Mouse (Mus musculus) adrenal gland, postnatal 25 days (tissue): Measurements from ENCODE around the gene Ncln. TPM values are rescaled to one million over a fixed set of nuclear protein-coding genes. Genes with fewer than 3 reads are reported as not detected.

ENCODE experiments used
- DNase-seq: peaks from one replicate; pipeline ENCODE4 v3.0.0; 2021; ENCODE audit warnings: mixed read lengths
- total RNA-seq: library from RNA; stranded (reverse); gene quantifications from 2 replicates; pipeline ENCODE4 v1.2.3, GENCODE M21; 2021

Ncln gene
- total RNA-seq, 1 experiment from 2014 or later, result 128 TPM

DNA sequence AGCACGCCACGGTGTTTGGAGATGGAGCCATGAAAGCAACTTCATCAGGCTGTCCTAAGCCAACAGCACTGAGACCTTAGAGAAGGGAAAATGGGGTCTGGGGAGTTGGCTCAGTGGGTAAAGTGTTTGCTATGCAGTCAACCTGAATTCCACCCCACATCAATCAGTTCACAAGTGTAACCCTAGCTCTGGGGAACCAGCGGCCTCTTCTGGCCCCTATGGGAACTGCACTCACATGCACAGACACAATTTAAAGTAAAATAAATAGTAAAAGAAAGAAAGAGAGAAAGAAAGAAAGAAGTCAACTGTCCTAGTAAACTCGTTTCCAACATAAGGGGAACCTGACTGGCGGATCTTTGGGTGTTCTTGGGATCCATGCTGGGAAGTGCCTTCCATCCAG is 17.6 kb upstream of the Ncln start:
- DNase-seq, result no peak

- no peak for DNase-seq
These were observed 14.1 kb upstream of the Ncln start for GRCm38 (mm10) chr10:81510246-81510810.

DNA sequence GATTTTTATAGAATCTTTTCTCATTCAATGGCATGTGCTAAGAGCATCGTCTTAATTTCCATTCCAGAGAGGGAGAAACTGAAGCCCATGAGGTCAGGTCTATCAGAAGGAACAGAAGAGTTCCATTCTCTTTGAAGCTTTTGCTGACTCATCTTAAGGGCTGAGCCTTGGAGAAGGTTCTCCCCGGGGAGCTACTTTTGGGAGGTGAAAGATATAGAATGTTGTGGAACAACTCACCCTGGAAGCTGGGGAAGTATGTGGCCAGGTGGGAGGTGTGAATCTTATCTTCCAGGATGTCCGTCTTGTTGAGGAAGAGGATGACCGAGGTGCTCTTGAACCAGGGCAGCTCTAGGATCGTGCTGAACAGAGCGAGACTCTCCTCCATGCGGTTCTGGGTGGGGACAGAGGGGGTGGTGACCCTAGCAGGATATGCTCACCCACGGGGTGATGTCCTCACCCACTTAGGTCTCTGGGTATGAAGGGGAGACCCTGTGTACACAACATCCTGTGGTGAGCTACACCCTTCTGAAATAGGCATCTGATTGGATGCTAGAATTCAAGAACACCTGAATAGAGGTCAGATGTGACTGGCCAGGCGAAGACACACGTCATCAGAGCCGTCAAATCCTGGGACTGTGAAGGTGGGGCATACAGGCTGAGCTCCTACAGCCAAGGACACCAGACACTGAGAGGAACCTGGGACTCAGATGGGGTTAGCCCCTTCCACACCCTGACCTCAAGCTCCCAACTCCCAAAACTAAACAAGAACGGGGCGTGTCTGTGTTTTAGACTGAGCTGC is 11.7 kb upstream of the Ncln start:
- DNase-seq, result no peak

- DNase-seq, result no peak
These were observed 10.9 kb upstream of the Ncln start for GRCm38 (mm10) chr10:81507095-81507494.

- DNase-seq, result no peak
These were observed 8.9 kb upstream of the Ncln start for GRCm38 (mm10) chr10:81505016-81505664.

DNA sequence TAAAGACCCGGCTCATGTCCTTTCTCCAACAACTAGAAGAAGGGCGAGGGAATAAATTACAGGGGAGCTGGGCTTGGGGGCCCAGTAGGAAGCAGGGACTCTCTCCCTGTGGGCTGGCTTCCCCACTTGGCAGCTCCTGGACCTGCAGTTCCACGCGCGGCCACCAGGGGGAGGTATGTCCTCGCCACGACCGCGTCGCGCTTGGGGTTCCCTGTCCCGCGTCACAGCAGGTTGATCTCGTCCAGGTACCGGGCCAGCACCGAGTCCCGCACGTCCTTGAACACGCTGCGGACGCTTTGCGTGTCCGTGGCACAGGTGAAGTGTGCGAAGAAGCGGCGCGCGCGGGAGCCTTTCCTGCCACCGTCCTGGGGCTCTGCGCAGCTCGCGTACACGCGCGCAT is 6.5 kb upstream of the Ncln start:
- DNase-seq, result peak; percentile 91

- no peak for DNase-seq
These were observed 5.7 kb upstream of the Ncln start for GRCm38 (mm10) chr10:81501863-81502262.

DNA sequence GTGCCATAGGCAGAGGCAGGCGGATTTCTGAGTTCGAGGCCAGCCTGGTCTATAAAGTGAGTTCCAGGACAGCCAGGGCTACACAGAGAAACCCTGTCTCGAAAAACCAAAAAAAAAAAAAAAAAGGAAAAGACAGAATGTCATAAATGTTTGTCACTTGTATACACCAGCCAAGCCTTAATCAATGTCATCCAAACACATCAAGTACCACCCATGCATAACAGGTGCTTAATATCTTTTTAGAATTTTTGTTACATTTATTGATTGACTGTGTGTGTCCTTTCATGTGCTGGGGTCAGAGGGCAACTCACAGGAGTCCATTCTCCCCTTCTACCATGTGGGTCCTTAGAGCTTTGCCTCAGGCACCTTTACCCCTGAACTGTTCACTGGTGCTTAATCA is 3.8 kb upstream of the Ncln start, which contains the start of gene S1pr4:
S1pr4 (minus strand) TSS at position 101 of the 400 bp plus-strand sequence.
- no peak for DNase-seq

GRCm38 (mm10) chr10:81499250-81499901 is 3.2 kb upstream of the Ncln start:
- DNase-seq, result no peak

DNA sequence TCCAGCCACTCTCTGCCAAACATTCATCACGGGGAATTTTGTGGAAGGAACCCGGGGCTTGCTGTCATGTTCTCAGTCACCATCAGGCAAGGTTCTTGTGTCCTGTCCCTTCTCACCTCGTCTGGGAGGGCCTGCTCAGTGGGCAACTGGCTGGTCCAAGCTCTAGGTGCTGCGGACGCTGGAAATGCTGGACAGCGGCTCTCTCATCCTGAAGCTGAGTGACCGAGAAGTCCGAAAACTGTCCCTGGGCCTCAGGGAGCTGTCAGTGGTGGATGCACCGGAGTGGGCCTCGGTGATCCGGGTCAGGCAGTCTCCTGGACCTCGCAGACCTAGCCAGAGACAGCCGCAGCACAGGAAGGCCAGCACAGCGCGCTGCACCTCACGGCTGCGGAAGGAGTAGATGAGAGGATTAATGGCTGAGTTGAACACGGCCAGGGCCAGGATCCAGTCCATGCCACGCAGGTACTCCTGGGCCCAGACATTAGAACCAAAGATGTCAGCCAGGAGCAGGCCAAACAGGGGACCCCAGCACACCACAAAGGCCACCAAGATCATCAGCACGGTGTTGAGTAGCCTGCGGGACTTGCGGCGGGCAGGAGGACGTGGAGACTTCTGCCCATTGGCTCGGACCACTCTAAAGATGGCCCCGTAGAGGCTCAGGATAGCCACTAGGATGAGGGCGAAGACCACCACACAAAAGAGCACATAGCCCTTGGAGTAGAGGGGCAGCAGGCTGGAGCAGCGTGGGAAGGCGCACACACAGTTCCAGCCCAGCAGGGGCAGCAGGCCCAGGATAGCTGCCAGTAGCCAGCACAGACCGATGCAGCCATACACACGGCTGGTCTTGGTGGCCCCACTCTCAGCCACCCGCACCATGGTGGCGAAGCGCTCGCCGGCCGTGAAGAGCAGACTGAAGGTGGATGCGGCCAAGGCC is 2.4 kb upstream of the Ncln start:
- no peak for DNase-seq

- DNase-seq, result no peak
These were observed 1.4 kb upstream of the Ncln start for GRCm38 (mm10) chr10:81497401-81498270.

DNA sequence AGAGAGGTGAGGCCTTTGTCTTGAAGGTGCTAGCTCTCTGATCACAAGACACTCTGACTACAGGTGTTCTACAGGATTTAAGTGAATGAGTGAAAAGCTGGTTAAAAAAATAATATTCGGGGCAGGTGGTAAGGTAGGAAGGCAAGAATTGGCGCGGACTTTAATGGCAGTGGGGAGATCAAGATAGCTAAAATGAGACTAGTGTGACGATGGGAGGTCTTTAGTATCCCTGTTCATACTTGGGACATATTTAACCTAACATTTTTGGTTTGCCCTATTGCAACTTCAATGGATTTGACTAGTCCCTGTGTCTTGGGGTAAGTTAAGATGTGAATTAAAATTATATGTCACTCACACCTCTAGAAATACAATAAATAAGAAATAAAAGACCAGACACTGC is 777 bp upstream of the Ncln start:
- DNase-seq, result no peak

GRCm38 (mm10) chr10:81495616-81496263 is 452 bp downstream of the Ncln start:
- DNase-seq, result no peak

DNA sequence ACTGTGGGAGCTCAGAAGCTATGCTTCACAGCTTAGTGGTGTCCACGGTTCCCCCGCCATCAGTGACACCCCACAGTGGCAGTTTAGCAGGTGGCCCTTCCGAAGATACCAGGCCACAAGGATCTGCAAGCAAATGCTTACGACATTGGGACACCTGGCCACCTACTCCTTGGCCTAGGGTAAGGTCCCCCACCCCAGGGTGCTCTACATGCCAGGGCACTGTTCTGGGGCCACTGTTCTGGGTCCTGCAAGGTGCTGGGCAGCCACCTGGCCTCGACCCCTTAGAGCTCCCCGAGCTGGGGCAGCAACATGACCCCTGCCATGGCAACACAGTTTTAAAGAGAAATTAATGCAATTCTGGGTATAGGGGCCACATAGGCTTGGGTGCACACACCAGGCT is 1.0 kb downstream of the Ncln start:
- no peak for DNase-seq

DNA sequence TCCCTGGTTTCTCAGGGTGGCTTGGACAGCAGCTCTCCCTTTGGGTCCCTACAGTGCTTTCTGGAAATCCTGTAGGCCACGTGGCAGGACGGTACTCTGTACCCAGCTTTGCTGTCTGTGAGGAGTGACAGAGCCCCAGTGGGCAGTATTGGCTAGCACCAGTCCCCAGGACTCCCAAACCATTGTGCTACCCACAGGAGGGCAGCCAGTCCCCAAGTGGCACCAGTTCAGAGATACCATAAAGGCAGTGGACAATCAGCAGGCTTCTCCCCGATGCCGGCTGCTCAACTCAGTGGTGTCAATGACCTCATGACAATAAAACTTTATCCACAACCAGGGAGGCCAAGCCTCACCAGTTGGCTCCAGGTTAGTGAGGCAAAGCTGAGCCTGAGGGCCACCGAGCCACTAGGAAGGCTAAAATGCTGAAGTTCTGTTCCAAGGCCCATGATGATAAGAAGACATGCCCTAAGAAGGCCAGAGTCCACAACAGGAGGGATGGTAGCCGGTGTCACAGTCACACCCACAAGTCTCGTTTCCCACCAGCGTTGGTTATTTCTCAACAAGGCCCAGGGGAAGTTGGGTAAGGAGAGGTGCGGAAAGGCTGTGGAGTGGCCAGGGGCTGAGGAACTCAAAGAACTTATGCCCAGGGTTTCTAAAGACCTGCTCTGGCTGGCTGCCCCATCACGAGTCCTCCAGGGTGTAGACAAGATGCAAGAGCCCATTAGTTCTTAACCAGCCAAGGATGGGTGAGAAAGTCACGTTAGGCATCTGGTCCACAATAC is 1.7 kb downstream of the Ncln start:
- DNase-seq, result no peak

DNA sequence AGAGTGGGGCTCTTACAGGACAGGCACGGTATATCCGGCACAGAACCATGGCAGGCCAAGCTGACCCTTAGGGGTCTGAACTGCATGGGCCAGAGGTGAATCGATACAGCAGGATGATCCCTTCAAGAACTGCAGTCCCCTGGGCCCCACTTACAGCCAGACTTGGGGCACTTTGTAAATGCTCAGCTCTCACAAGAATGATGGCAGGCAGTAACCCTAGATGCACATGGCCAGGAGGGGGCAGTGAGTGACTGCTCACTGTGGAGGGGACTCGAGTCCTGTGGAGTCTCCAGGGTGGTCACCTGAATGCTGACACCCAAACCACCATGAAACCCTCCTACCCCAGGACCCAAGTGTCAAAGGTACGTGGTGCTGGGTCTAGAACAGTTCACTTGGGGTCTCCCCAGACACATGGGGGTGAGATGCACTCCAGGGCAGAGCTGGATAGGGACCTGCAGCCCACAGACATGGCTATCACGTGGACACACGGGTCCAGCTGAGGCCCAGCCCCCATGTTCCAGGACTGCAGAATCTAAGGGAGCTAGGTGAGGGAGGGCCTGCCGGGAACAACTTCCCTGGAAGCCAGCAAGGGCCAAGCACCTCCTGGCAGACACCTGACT is 2.5 kb downstream of the Ncln start:
- no peak for DNase-seq

DNA sequence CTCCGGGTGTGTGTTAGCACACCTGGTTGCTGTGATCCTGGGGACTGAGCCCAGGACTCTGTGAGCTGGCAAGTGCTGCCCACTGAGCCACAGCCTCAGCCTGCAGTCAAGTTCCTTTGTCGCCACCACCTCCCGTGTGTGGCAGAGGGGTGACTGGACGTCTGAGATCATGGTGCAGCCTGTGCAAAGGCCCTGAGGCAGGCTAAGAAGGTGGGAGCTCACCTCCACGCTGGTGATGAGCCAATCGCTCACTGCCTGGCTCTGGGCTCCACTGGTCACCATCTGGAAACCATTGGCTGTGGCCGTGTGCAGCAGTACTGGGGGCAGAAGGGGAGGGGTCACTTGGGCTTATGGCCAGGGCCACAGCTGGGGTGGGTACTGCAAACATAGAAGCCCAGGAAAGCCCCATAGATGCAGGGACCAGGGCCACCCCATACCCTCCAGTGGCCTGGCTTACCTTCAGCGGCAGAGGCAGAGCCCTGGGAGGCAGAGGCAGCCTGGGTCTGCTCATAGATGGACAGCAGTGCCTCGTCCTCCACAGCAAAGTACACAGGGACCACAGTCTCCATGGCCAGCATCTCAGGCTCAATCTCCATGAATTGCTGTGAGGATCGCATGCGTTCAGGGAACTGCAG is 3.5 kb downstream of the Ncln start:
- no peak for DNase-seq

DNA sequence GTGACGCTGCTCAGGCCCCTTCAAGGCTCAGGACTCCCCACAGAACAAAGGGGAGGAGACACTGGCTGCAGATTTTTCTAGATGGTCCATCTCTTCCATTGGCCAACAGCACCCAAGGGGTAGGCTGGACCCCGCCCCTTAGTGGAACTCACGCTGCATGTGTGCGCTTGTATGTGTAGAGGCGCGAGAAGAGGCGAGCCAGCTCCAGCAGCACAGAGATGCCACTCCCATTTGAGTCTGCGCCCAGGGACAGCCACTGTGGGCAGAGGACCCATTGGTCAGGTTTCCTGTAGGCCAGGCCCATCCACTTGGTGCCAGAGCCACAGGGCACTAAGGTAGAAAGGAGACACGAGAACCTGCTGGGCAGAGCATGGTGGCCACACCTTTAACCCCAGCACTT is 5.2 kb downstream of the Ncln start:
- DNase-seq, result no peak

GRCm38 (mm10) chr10:81489941-81490340 is 6.3 kb downstream of the Ncln start:
- no peak for DNase-seq
